Mouse (Mus musculus): Measurements from ENCODE around the gene Blm. TPM values are rescaled to one million over a fixed set of nuclear protein-coding genes. Genes with fewer than 3 reads are reported as not detected.

The Blm gene
- polyA plus RNA-seq, 2 experiments from 2014 or later, result 7.6 to 8.5 TPM

GRCm38 (mm10) chr7:80436571-80436970, 98.3 kb downstream of the Blm start:
- ATAC-seq, result no peak

GRCm38 (mm10) chr7:80435594-80435993, 99.3 kb downstream of the Blm start:
- no peak for ATAC-seq

- ATAC-seq, result no peak
Measured at GRCm38 (mm10) chr7:80429661-80430060, 105.3 kb downstream of the Blm start.

GRCm38 (mm10) chr7:80427730-80428129, 107.2 kb downstream of the Blm start:
- no peak for ATAC-seq

GRCm38 (mm10) chr7:80426363-80426762, 108.6 kb downstream of the Blm start:
- no peak for ATAC-seq

GRCm38 (mm10) chr7:80424722-80425121, 110.2 kb downstream of the Blm start:
- no peak for ATAC-seq

GRCm38 (mm10) chr7:80422759-80423480, 112.0 kb downstream of the Blm start:
- ATAC-seq, result no peak

- peak; percentile 45 for ATAC-seq
Measured at GRCm38 (mm10) chr7:80421576-80421975, 113.3 kb downstream of the Blm start.

- no peak for ATAC-seq
Measured at GRCm38 (mm10) chr7:80420586-80420985, 114.3 kb downstream of the Blm start.

- no peak for ATAC-seq
Measured at GRCm38 (mm10) chr7:80419278-80419677, 115.6 kb downstream of the Blm start.

- ATAC-seq, result no peak
Measured at GRCm38 (mm10) chr7:80418036-80418435, 116.9 kb downstream of the Blm start.

GRCm38 (mm10) chr7:80417601-80418000, 117.3 kb downstream of the Blm start:
- ATAC-seq, result no peak

GRCm38 (mm10) chr7:80416969-80417368, 118.0 kb downstream of the Blm start:
- peak; percentile 79 for ATAC-seq

- no peak for ATAC-seq
Measured at GRCm38 (mm10) chr7:80414303-80414855, 120.5 kb downstream of the Blm start.

GRCm38 (mm10) chr7:80413512-80414302, 121.2 kb downstream of the Blm start:
- no peak for ATAC-seq

GRCm38 (mm10) chr7:80412781-80413180, 122.1 kb downstream of the Blm start:
- ATAC-seq, result no peak

GRCm38 (mm10) chr7:80412279-80412678, 122.6 kb downstream of the Blm start:
- ATAC-seq, result no peak

GRCm38 (mm10) chr7:80410380-80410779, 124.5 kb downstream of the Blm start:
- ATAC-seq, result no peak

- ATAC-seq, result no peak
Measured at GRCm38 (mm10) chr7:80407712-80408111, 127.2 kb downstream of the Blm start.

- no peak for ATAC-seq
Measured at GRCm38 (mm10) chr7:80406186-80406585, 128.7 kb downstream of the Blm start.

- ATAC-seq, result no peak
Measured at GRCm38 (mm10) chr7:80405188-80405695, 129.7 kb downstream of the Blm start, which contains the start of gene Furin. Gene Furin (minus strand): TSS chr7:80405436.
